Mouse (Mus musculus) thymus, postnatal 25 days (tissue): Measurements from ENCODE around the gene Ppp2r5a.
A peak's percentile ranks its signal among the peaks of the same experiment; 100 is the strongest.
"Not testable (repeated sequence)": the region's sequence is repeated elsewhere in the genome, so short reads cannot be mapped to it uniquely, and the experiment has no call there.

Source experiments
- DNase-seq: peaks from one replicate; pipeline ENCODE4 v3.0.0; 2022

The Ppp2r5a gene

GRCm38 (mm10) chr1:191403074-191403473, at the start of gene Ppp2r5a:
Ppp2r5a (minus strand) TSS chr1:191403272.
- DNase-seq = no peak

- no peak for DNase-seq
Measured at GRCm38 (mm10) chr1:191450614-191451013, 47.5 kb upstream of the Ppp2r5a start.

- DNase-seq = no peak
Measured at GRCm38 (mm10) chr1:191449537-191449936, 46.5 kb upstream of the Ppp2r5a start.

GRCm38 (mm10) chr1:191447391-191448016, 44.4 kb upstream of the Ppp2r5a start:
- DNase-seq = peak; percentile 23

GRCm38 (mm10) chr1:191446307-191446706, 43.2 kb upstream of the Ppp2r5a start:
- DNase-seq = peak; percentile 42

GRCm38 (mm10) chr1:191445831-191446258, 42.8 kb upstream of the Ppp2r5a start:
- peak; percentile 79 for DNase-seq

- DNase-seq = peak; percentile 33
Measured at GRCm38 (mm10) chr1:191445401-191445800, 42.3 kb upstream of the Ppp2r5a start.

GRCm38 (mm10) chr1:191444467-191444866, 41.4 kb upstream of the Ppp2r5a start:
- no peak for DNase-seq

- DNase-seq = no peak
Measured at GRCm38 (mm10) chr1:191439011-191439410, 35.9 kb upstream of the Ppp2r5a start.

GRCm38 (mm10) chr1:191438546-191438945, 35.5 kb upstream of the Ppp2r5a start:
- no peak for DNase-seq

GRCm38 (mm10) chr1:191436647-191437046, 33.6 kb upstream of the Ppp2r5a start:
- DNase-seq = no peak

- no peak for DNase-seq
Measured at GRCm38 (mm10) chr1:191435359-191435758, 32.3 kb upstream of the Ppp2r5a start.

- no peak for DNase-seq
Measured at GRCm38 (mm10) chr1:191432531-191432930, 29.5 kb upstream of the Ppp2r5a start.

- no peak for DNase-seq
Measured at GRCm38 (mm10) chr1:191432023-191432422, 29.0 kb upstream of the Ppp2r5a start.

GRCm38 (mm10) chr1:191430121-191430520, 27.0 kb upstream of the Ppp2r5a start:
- no peak for DNase-seq

- DNase-seq = peak; percentile 22
Measured at GRCm38 (mm10) chr1:191425884-191426283, 22.8 kb upstream of the Ppp2r5a start.

GRCm38 (mm10) chr1:191423201-191423600, 20.1 kb upstream of the Ppp2r5a start:
- no peak for DNase-seq

GRCm38 (mm10) chr1:191422714-191423113, 19.6 kb upstream of the Ppp2r5a start:
- not testable (repeated sequence) for DNase-seq

- DNase-seq = peak; percentile 36
Measured at GRCm38 (mm10) chr1:191422164-191422563, 19.1 kb upstream of the Ppp2r5a start.

- no peak for DNase-seq
Measured at GRCm38 (mm10) chr1:191421426-191421999, 18.4 kb upstream of the Ppp2r5a start.

- peak; percentile 81 for DNase-seq
Measured at GRCm38 (mm10) chr1:191420930-191421404, 17.9 kb upstream of the Ppp2r5a start.

GRCm38 (mm10) chr1:191419991-191420751, 17.1 kb upstream of the Ppp2r5a start:
- DNase-seq = no peak

- DNase-seq = peak; percentile 29
Measured at GRCm38 (mm10) chr1:191419421-191419820, 16.3 kb upstream of the Ppp2r5a start.

- DNase-seq = no peak
Measured at GRCm38 (mm10) chr1:191418936-191419335, 15.9 kb upstream of the Ppp2r5a start.
